Mouse (Mus musculus) adrenal gland, postnatal 25 days (tissue): ENCODE data around the gene Tmem119. TPM values are rescaled to one million over a fixed set of nuclear protein-coding genes. Genes with fewer than 3 reads are reported as not detected.
A peak's percentile ranks its signal among the peaks of the same experiment; 100 is the strongest.

ENCODE experiments used
- DNase-seq: peaks from one replicate; pipeline ENCODE4 v3.0.0; 2021; ENCODE audit warnings: mixed read lengths
- long read RNA-seq: library from polyadenylated mRNA; stranded (forward); transcript quantifications from one replicate; pipeline ENCODE4 v2.0.0, GENCODE M21; 2021
- total RNA-seq: library from RNA; stranded (reverse); gene quantifications from 2 replicates; pipeline ENCODE4 v1.2.3, GENCODE M21; 2021

Gene Tmem119
- total RNA-seq = 5.4 and 7.7 TPM in 2 replicates
- long read RNA-seq, transcript Tmem119-201 (2 exons, 2,242 nt) = major isoform, 11 of 15 reads
- long read RNA-seq, partial matches to known transcripts = 0 of 15 reads
- long read RNA-seq, other reads (novel, unspliced or antisense) = 4 of 15 reads

GRCm38 (mm10) chr5:113800280-113800679, at the start of gene Tmem119:
Gene Tmem119 (minus strand): TSS chr5:113800516.
- DNase-seq = peak; percentile 48

GRCm38 (mm10) chr5:113847636-113848035, 47.3 kb upstream of the Tmem119 start:
- peak; percentile 39 for DNase-seq

DNA sequence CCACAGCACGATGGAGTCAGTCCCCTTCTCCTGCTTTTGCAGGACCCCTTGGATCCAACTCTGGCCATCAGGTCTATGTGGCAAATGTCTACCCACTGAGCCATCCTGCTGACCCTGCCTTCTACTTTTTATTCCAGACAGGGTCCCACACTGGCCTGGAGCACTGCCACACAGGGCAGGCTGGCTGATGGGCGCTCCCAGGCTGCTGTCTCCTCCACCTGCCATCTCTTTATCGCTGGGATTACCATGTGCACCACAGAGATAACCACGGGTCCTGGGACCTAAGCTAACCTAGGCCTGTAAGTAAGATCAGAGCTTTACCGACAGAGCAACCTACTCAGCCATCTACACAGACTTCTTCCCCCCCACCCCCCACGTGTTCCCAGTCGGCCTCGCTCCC, 46.3 kb upstream of the Tmem119 start:
- no peak for DNase-seq

GRCm38 (mm10) chr5:113845627-113846026, 45.3 kb upstream of the Tmem119 start:
- no peak for DNase-seq

DNA sequence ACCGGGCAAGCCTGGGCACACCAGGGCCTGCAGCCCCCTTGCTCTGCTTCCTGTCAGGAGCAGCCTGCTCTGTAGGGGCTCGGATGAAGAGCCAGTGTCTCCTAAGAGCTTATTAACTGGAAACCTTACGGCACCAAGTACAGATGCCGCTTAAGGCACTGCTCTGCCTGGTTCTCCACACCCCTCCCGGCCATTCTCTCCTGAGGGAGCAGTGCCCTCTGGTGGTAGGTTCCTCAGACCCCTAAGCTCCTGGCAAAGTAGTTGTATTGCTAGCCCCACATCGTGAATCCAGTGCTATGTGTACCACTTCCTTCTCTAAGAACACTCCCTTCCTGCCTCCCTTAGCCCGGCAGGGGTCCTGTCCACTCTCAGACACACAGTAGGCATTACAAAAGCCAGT, 44.4 kb upstream of the Tmem119 start:
- DNase-seq = peak; percentile 72

DNA sequence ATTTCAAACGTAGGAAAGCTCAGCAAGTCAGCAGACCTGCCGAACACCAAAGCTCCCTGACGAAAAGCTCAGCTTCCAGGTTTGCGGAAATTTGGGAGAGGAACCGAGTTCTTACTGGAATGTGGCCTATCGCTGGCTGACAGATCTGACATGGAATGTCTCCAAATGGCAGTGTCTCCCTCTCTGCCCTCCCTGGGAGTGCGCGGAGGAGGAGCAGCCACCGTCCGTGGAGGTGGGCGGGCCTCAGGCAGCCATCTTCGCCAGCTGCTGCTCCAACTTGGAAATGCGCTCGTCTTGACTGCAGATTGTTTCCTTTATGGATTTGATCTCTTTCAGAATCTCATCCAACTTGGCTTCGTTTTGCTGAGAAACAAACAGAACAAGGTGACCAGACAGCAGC, 43.8 kb upstream of the Tmem119 start:
- no peak for DNase-seq

- DNase-seq = no peak
Measured at GRCm38 (mm10) chr5:113842906-113843305, 42.6 kb upstream of the Tmem119 start.

DNA sequence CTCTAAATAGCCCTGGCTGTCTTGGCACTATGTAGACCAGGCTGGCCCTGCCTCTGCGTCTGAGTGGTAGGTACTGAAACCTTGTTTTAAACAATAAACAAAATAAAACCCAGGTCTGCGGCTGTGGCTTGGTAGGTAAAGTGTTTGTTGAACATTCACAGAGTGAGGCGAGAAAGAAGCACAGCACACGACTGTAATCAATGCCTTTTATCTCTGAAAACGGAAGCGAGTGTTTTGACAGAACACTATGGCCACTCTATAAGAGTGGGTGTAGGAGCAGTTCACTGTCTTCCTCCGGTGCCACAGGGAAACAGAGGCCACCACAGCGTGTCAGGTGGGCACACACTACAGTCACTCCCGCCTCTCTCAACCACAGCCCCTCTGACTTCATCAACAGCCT, 41.9 kb upstream of the Tmem119 start:
- no peak for DNase-seq

DNA sequence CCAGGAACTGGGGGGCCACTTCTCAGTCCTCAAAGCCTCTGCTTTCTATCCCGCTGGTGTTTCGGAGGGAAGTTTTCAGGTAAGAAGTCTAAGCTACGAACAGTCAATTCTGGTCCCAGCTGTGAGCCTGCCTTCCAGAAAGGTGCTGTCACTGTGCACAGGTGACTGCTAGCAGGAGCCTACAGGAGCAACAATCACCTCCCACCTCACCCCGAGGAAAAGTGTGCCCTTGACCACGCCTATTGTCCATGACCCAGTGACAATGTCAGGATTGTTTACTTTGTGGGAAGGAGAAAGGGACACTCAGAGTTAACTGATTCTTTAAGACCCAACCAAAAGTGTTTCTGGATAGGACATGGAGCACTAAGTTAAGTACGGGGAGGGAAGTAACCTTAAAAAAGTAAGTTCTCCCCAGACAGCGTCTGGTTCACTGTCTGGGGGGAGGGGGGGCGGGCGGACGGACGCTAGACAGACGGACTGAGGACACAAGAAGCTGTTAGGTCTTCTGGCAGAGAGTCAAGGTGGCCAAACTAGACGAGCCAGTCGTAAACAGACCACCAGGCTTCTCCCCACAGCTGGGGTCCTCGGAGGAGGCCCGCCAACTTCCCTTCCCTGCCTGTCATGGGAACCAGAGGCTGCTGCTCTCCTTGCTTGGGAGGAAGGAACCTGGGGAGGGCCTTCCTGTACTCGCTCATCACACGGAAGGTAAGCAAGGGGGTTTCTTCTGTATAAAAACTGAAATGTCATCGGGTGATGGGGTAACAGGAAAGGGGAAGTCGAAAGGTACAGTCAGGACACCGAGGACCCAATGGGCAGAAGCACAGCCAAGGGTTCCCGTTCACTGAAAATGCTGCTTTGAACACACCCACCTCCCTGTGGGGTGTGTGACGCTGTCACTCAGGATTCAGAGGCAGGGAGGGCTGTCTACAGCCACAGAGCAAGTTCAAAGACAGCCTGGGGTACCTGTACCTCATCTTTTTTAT, 41.2 kb upstream of the Tmem119 start:
- no peak for DNase-seq

GRCm38 (mm10) chr5:113840443-113840842, 40.1 kb upstream of the Tmem119 start:
- DNase-seq = no peak

DNA sequence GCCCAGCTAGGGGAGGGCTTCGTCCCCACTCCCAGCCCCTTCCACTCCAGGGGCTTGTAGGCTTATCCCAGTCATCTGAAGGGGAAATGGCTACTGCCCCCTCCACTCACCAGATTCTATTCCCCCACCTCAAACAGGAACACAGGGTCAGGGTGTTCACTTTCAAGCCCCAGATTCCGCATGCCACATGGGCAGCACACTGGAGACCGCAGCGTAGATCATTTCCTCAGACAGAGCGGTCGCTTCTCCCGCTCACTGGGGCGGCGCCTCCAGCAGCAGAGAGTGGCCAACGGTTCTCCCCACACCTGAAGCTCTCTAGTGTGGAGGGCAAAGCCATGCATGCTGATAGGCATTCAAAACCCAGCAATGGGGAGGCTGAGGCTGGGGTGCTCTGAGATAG, 36.6 kb upstream of the Tmem119 start:
- no peak for DNase-seq

- no peak for DNase-seq
Measured at GRCm38 (mm10) chr5:113833316-113833947, 33.1 kb upstream of the Tmem119 start.

DNA sequence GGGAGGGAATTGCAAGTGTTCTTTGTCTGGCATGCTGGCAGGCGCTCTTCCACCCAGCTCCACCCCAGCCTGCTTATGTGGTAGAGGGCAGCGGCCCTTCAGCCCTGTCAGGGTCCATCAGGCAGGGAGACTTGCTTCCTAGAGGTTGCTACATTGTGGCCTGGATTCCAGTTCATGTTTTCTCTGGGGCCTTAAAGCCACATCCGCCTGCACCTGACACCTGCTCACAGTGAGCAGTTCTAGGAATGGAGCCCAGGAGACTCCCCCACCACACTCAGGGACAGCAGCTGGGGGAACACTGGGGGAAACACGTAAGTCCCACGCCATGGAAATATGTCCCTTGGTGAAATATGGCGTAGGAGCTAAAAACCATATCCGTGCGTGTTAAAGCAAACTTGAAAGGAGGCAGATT, 32.2 kb upstream of the Tmem119 start, which contains the start of gene Selplg:
Gene Selplg, minus strand, starts transcription at position 155 of the 412 bp plus-strand sequence.
- DNase-seq = no peak

DNA sequence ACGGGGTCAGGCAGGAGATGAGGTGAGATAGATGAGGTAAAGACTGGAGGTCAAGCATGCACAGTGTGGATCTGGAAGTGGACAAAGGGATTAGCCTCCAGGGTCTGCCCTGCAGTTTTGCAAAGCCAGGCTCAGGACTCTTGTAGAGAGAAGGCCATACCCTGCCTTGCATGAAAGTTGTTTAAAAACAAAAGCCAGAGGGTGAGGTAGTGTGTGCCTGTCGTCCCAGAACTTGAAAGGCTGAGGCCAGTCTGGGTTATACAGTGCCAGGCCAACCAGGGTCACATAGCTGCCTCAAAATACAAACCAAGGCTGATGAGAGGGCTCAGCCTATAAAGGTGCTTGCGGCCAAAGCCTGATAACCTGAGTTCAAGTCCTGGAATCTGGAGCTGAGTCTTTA, 31.4 kb upstream of the Tmem119 start:
- no peak for DNase-seq

DNA sequence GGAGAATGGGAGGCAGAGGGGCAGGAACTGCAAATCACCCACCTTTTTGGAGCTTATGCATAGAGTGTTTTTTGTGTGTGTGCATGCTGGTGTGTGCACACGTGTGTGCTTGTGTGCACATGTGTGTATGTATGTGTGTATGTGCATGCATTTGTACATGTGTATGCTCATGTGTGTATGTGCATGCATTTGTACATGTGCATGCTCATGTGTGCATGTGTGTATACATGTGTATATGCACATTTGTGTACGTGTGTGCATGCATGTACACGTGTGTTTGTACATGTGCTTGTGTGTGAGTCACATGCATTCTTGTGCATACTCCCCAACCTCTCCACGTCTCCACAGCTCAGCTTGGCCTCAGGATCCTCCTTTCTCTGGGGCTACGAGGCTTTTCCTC, 30.5 kb upstream of the Tmem119 start:
- no peak for DNase-seq

- DNase-seq = no peak
Measured at GRCm38 (mm10) chr5:113830292-113830643, 30.0 kb upstream of the Tmem119 start.

GRCm38 (mm10) chr5:113829566-113830291, 29.4 kb upstream of the Tmem119 start:
- DNase-seq = no peak

- DNase-seq = no peak
Measured at GRCm38 (mm10) chr5:113828481-113828880, 28.2 kb upstream of the Tmem119 start.

DNA sequence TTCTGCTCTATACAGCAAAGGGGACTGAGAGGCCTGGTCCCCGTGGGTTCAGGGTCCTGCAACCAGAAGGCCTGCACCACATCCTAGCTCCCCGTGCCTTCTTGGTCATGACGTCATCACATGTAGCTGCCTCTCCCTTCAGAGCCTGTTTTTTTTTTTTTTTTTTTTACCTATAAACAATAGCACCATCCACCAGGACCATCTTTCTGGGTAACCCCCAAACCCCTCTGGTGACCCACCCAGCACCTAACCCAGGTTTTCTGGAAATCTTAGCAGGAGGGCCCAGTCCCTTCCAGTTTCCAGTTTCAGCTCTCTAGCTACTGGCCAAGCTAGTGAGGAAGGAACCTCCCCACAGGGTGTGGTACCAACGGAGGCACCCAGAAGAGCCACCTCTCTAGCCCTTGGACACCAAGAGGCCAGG, 27.7 kb upstream of the Tmem119 start:
- DNase-seq = no peak

GRCm38 (mm10) chr5:113826619-113827018, 26.3 kb upstream of the Tmem119 start:
- DNase-seq = no peak

DNA sequence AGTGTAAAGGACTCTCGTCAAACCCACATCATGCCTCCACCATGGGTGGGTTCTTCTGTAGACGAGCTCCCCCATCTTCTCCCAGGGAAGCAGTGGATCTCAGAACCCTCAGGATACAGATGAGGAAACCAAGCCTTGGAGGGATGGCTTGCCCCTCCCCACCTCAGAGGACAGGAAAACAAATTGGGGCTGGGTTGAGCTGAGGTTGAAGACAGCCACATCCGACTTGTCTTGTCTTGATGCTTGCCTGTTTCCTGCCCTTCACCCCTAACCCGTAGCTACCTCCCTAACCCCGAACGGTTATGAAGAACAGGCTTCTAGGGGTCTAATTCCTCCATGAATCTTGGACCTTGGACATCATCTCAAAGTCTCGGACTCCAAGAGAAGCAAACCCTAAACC, 25.2 kb upstream of the Tmem119 start:
- DNase-seq = no peak

- DNase-seq = no peak
Measured at GRCm38 (mm10) chr5:113824228-113824627, 23.9 kb upstream of the Tmem119 start.

DNA sequence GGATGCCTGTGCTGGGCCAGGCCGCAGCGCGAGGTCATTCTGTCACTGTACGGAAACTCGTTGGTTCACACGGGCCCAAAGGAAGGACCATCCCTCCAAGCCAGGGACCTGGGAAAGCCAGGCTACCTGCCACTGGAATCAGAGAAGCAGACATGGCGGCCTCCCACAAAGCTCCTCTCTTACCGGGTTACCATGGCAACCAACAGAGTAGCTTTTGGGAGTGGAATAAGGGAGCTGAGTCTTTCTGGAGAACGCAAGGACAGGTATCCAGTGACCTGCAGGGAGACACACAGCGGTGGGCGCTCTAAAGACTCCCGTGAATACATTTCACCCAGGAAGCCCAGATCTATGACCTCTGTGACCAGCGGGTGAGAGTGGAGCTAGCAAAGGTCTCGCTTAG, 18.3 kb upstream of the Tmem119 start:
- DNase-seq = no peak
